Mouse (Mus musculus) frontal cortex, postnatal 36 days (tissue): Measurements from ENCODE around the gene Trim45.

ENCODE experiments used
- DNase-seq, 2 experiments: peaks; one replicate each; pipeline ENCODE4 v3.0.0; 2022; ENCODE audit warnings: low spot score in 2 of 2

The Trim45 gene

DNA sequence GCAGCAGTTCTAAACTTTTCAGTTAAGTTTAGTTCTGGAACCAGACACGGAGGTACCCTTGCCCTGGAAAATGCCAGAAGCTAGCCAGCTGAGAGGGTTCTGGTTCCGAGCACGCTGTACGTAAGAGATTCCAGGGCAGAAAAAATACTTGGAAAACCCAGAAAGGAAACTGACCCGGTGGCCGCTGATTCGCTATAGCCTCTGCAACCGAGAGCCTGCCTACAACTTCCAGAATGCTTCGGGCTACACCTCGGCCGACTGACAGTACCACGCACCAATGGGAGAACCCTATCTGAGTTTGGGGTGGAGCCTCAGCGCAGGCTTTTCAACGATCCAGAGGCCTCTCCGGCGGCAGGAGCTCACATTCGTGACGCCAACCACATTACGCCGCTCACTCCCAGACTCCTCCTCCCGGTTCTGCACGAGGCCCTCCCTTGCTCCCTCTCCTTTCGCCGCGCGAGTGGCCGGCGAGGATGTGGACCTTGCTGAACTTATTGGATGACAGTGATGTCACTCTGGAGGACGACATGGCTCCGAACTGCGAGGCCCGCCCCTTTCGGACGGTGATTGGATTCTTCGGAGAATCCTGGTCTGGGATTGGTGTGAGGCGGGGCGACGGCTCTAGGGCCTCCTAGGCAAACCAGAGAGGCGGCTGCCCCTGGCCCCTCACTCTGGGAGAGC lies at the start of gene Trim45:
Trim45 (plus strand) TSS at position 378 of the 681 bp plus-strand sequence.
- DNase-seq = peak; percentile 99 to 100

DNA sequence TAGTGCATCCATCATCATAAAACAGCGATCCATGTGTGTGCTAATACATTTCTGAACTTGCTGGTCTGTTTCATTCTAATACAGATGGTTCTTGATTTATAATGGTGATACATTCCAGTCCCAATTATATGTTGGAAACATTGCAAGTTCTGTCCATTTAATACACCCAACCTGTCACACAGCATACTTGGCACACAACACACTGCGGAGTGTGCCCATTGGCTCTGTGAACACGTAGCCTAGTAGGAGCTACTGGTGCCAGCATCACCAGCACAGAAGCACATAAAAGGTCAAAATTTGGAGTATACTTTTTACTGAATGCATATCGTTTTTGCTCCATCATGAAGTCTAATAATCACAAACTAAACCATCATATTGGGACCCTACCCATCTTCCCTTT lies 44.9 kb upstream of the Trim45 start:
- DNase-seq = no peak

DNA sequence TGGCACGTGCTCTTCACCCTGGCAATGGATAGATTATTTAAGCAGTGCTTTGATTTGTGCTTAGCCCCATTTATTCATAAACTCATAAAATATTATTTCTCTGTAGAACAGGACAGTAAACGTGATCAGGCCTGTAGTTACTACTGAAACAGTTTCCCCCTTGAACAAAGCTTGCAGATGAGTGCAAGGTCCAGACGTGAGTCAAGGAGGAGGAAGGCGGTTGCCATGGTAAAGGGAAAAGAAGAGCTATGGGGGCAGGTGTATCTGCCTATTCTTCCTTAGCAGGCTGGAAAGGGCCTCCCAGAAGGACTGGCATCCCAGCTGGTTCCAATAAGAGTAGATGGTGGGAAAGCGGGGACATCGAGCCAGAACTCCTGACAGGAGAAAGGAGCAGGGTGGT lies 40.6 kb upstream of the Trim45 start:
- no peak for DNase-seq

DNA sequence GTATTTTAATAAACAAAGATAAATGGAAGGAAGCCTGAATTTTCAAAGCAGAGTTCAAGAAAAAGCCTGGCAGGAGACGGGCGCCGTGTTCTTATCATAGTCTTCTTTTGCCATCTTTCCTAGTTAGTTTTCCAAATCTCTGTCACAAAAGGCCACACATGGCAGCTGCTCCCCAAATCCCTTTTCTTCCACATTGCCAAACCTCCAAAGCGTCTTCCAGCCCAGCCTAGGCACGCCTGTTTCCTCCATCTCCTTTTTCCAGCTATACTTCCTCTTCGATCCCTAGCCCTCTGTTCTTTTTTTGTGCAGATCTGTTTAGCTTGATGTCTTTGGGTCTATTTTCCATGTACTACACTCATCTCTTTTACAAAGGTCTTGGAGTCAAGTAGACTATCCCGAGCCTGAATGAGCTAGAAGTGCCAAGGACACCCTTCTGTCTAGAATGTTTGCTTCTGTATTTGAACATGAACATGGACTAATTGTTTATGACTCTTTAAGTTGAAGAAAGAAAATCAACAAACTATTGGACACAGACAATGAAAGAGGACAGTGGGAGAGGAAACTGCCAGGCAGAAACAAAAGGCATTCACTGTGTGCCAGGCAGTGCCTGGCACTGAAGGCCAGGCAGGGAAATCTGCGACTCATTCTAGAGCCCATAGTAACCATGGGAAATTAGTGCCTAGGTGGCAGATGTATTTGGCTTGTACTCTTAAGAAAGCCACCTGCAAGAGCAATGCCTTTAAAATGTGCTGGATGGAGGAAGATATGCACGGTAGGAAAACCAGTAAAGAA lies 40.0 kb upstream of the Trim45 start:
- DNase-seq = no peak

DNA sequence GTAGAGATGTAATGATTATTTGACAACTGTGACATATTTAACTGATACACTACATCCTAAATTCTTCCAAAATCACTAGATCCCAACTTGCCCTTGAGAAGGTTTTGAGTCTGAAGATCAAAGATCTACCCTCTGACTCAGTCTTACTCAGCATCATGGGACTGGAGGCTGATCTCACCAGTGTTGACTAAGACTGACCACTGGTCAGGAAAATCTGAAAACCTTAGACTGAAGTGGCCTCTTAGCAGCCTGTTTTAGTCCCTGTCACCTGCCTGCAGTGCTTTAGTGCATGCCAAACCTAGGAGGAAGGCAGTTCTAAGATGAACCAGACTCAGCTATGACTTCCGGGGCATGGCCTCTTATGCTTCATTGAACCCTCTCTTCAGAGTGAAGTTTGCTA lies 32.8 kb upstream of the Trim45 start:
- DNase-seq = no peak

DNA sequence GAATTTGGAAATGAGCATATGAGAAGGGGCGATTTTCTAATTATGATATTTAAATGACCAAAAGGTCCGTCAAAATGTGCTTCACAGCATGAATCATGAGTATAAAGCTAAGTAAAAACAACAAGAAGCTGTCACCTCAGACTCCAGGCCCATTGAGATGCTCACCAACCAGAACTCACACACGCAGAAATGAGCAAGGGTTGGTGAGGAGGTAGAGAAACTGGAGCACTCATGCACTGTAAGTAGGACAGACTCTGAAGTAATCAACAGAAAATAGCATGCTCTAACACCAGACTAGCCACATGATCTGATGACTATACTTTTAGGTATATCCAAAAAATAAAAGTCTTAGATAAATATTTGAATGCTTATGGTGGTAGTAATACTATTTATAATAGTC lies 31.6 kb upstream of the Trim45 start:
- no peak for DNase-seq

DNA sequence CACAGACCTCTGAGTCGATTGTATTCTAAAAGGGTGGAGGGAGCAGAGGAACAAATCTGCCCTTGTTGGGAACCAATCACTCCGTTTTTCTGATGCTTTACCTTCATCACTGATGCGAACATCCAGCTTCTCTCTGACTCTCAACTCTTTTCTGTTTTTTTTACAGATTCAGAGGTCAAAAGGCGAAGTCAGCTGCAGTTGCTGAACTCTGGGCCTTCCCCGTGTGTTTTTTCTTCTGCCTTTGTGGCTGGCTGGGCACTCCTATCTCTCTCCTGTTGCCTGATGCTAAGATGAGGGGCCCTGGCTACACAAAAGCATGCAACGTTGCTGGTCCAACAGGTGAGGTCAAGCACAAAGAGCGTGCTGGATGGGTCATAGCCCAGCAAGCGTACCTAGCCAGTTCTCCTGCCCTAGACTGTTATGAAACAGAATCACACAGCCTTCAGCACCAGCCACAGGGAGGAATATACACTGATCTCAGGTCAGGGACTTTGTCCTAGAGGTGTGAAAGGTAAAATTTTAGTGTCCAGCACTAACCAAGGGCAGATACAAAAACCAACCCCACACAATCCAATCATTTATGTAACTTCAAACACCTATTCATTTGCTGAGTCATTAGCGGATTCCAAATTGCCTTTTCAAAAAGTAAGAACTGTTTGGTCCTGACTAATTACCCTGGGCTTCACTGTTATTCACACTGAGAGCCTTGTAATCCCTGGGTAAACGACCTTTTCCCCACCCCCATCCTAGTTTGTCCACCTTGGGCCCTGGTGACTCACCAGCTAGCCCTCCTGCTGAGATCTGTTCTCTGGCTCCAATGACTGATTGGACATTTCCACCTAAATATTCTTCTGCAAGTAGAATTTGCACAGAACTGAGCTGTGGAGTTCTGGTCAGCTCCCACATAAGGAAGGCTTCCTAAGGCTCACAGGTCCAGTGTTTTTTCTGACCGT lies 29.3 kb upstream of the Trim45 start:
- no peak for DNase-seq

DNA sequence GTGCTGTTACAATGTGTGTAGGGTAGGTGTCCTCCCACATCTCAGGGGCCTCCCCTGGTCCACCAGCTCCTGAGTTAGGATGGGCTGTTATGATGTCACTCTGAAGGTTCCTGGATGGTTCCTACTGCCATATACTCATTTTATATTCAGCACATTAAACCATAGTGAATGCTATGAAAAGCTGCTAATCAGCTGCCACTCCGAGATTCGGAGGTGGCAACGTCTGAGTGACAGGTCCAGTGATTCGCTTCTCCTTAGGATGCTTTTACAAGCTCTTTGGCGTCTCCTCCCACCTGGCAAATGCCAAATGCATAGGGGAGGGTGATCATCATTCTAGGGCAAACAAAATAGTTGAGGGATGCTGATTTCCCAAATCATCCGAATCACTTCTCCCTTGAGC lies 26.5 kb upstream of the Trim45 start:
- DNase-seq = no peak

DNA sequence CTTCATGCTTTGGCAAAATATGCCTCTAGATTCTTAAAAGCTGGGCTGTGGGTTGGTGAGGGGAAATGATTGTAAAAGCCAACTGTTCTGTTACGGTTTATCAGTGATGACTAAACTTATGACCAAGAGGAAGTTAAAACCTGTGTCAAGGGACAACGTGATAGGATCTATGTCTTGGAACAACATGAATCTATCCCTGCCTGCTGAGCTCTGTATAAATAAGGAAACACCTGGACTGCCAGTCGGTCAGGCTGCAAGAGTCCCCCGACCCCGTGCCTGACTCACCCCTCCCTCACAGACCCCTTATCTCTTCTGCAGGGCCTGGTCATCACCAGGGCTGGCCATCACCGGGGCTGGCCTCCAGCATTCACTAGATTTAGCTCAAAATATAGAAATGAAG lies 15.9 kb upstream of the Trim45 start:
- no peak for DNase-seq

DNA sequence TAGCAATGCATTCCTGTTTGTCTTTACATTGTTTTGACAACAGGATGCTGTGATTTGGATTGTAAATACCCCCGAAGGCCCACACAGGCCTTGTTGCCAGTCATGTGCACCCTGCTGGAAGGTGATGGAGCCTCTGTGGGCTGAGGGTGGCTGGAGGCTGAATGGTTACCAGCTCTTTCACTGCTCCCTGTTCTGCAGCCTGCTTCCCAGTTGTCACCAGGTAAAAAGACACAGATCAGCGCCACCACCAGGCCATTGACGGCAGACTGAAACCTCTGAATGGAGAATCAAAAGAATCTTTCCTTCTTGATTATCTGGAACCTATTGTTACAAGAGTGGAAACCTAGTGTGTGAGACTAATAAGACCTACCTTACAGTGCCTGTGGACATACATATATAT lies 15.1 kb upstream of the Trim45 start:
- no peak for DNase-seq

DNA sequence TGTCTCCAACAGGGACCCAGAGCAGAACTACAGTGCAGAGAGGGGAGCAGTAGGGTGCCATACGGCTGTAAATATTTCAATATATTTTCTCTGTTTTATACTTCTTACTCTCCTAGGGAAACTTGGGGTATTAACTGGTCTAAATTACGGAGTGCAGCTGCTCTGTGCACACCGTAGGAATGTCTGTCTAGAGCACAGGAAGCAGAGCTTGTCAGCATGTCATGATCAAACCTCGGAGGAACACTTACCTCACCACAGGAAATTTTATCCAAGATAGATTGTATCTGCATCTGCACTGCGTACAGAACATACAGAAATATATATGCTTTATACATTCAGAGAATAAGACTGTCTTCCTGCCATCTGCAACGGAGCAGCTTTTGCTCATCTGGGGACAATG lies 13.4 kb upstream of the Trim45 start:
- DNase-seq = no peak

DNA sequence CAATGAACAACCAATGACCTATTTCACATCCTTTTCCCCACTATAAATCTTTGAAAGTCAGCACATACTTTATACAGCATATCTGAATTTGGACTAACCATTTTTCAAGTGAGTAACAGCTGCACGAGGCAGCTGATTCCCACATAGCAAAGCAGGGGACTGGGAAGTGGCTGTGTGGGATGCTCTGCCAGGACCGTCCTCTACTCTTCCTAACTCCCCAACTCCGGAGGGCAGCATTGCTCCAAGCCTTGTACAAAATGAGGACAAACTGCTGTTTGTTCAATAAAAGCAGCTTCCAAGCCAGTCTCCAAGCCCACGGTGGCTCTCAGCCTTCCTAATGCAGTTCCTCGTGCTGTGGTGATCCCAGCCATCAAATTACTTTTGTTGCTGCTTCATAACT lies 11.4 kb upstream of the Trim45 start:
- DNase-seq = no peak

DNA sequence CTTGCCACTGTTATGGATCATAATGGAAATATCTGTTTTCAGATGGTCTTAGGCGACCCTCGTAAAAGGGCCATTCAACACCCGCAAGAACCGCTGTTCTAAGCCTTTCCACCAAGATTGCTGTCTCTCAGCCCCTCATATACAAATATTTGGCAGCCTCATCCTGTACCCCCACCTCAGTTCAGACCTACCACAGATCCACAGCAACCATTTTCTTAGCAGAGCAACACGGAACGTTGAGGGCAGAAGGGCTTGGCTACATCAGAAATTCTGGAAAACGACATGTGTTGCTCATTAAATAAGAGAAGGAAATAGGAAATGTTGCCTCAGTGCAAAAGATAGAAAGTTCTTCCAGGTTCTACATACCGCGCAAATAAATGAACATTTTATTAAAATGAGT lies 11.0 kb upstream of the Trim45 start:
- DNase-seq = no peak

DNA sequence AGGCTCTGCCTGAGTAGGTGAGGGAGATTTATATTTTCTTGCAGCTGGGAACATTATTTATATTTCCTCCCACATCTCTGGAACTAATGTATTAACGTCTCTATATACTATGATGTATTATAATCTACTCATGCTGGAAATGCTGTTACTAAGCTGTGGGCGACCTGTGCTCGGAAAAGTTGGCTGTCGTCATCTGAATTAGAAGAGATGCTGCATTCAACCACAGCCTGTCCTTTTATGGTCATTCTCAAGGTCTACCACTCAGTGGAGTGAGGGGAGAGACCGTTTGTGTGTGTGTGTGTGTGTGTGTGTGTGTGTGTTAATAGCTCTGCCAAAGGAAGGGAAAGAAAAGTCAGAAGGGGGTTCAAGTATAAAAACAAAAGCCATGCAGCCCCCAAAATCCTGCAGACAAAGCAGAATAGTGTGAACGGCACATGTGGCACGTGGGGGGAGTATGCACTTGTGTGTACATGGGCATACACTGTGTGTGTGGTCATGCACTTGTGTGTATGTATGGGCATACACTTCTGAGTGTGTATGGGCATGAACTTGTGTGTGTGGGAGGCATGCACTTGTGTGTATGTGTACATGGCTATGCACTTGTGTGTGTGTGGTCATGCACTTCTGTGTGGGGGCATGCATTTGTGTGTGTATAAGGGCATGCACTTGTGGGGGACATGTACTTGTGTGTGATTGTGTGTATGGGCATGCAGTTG lies 10.3 kb upstream of the Trim45 start:
- no peak for DNase-seq

DNA sequence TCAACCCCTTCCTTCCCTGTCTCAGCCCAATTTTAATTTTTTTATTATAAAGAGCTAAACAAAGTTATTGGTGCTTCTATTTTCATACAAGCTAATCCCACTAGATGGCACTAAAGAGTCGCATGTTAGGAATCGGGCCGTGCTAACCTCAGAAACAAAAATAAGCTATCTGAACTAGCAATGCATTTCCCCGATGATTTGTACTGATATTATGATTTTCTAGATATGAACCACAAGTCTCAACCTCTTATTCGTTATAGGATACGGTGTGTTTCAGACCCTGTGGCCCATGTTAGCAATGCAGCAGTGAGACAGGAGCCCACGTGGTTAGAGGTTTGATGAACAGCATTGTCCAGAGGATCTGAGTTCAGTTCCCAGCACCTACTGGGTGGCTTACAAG lies 5.2 kb upstream of the Trim45 start:
- DNase-seq = no peak

DNA sequence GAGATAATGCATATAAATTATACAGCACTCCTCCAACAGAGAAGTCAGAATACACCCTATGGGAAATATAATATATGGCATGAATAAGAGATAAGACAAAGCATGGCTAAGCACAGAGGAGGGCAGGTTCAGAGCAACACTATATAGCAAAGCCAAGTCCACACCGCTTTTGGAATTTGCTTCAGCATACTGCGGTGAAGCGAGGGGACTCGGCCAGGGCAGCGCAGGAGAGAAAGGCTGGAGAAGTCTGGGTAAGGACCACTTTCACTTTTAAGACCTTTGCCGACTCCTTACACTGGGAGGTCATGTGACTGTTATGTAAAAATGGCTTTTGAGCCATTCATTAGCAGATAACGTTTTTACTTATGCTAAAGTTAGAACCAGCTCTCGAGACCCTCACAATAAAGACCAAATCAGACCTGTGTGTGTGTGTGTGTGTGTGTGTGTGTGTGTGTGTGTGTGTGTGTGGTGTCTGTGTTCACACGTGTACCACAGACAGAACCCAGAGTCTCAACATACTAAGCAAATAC lies 1.3 kb upstream of the Trim45 start:
- no peak for DNase-seq

DNA sequence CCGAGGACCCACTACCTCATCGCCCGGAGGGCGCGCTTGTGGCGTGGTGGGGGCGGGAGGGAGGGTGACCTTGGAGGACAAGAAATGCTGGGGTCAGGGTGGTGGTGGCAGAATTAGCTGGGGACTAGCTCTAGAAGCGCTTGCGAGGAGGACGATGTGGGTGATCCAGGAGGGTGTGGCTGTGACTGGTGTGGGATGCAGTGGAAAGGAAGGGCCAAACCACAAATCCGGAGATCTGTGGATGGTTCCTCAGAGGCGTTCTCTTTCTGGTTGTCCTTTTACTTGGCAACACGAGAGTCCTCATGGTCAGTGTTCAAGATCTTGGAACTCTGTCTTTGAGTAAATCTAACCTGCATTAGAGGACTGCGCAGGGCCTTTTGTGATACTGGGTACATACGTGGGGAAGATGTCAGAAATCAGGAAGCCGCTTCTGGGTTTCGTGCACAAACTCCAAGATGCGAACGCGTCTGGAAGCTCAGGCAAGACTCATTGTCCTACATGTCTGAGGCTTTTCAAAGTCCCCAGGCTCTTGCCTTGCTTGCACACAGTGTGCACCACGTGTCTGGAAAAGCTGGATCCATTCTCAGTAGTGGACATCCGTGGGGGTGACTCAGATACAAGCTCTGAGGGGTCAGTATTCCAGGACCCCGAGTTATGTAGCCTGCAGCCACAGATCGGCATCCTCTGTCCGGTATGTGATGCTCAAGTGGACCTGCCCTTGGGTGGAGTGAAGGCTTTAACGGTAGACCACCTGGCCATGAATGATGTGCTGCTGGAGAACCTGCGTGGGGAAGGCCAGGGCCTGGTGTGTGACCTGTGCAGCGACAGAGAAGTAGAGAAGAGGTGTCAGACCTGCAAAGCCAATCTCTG lies 739 bp downstream of the Trim45 start:
- no peak for DNase-seq

DNA sequence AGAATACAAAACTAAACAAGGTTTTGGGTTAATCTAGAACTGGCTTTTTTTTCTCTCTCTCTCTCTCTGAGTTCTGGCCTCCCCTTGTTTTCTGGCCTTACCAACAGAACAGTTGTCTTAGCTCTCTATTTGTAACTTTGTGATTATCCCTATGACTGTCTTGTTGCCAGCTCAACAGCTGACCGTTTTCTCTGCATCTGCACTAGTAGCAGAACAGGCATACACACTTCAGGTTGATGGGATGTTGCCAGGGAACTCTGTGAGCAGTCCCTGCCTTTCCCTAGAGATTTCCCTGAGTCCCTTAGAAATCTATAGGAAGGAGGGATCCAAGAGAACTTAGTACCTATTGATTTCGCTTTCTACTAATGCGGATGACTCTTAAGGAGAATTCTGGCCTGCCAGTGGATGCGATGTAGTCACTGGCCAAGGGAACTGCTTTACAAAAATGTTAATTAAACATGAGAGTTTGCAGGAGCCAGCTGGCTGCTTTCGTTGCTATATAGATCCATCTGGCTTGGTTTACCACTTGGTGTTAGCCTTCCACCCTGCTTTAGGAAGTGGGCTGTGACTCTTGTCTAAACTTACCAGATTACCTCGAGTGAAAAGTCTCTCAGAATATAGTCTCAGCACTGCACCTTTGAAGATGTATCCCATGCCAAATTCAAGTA lies 2.2 kb downstream of the Trim45 start:
- peak in 1 of 2 experiments; percentile 50 for DNase-seq

DNA sequence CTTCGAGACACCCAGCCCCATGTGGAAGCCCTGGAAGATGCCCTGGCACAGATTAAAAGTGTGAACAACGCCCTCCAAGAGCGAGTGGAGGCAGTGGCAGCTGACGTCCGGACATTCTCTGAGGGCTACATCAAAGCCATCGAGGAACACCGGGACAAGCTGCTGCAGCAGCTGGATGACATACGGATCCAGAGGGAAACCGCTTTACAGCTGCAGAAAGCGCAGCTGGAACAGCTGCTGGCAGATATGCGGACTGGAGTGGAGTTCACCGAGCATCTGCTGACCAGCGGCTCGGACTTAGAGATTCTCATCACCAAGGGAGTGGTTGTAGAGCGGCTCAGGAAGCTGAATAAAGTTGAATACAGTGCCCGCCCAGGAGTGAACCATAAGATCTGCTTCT lies 3.2 kb downstream of the Trim45 start:
- no peak for DNase-seq
